Mouse (Mus musculus): Measurements from ENCODE around the gene Sec61g. TPM values are rescaled to one million over a fixed set of nuclear protein-coding genes. Genes with fewer than 3 reads are reported as not detected.
A peak's percentile ranks its signal among the peaks of the same experiment; 100 is the strongest.

Gene Sec61g
- polyA plus RNA-seq (2012; rRNA removed), result 19.8 and 21.5 TPM in 2 replicates

- WGBS, result under 1% methylated on average over 35 of the region's 35 CpGs
- TF ChIP-seq CTCF (IDR thresholded peaks at IDR 0.05; ENCODE audit: borderline replicate concordance, insufficient read depth, low read depth, low read length), result no peak
- TF ChIP-seq POLR2A (IDR thresholded peaks at IDR 0.05; ENCODE audit: borderline replicate concordance, insufficient read depth, low read length), result peak; percentile 98
- DNase-seq, result peak; percentile 94
These were observed at the start of gene Sec61g for GRCm38 (mm10) chr11:16508052-16508654. TSS of gene Sec61g (minus strand) at chr11:16508484.

GRCm38 (mm10) chr11:16546421-16547163 lies 38.3 kb upstream of the Sec61g start:
- Histone ChIP-seq H3K27ac (ENCODE audit: insufficient read depth, low read length) (no peak overlapping the region), H3K27me3 (ENCODE audit: control insufficient read depth, insufficient read depth, low read length) (no peaks in the 10 kb centered on the region), H3K4me1 (ENCODE audit: control insufficient read depth, insufficient read depth, low read length) (no peaks in the 10 kb centered on the region), H3K4me3 (replicated peaks; ENCODE audit: insufficient read depth, low read depth, low read length) (no peak overlapping the region)
- TF ChIP-seq POLR2A (IDR thresholded peaks at IDR 0.05; ENCODE audit: borderline replicate concordance, insufficient read depth, low read length), result no peak
- TF ChIP-seq CTCF (IDR thresholded peaks at IDR 0.05; ENCODE audit: borderline replicate concordance, insufficient read depth, low read depth, low read length), result no peak
- no peak for DNase-seq
- 20% methylated on average over 5 of the region's 5 CpGs for WGBS

More at GRCm38 (mm10) chr11:16508052-16508654, at the start of gene Sec61g:
- H3K27me3 ChIP-seq (ENCODE audit: control insufficient read depth, insufficient read depth, low read length), result no peaks in the 10 kb centered on the region
- H3K4me3 ChIP-seq (replicated peaks; ENCODE audit: insufficient read depth, low read depth, low read length), result peak within 1 kb of the TSS; percentile 96
- peak within 1 kb of the TSS; percentile 90 for H3K27ac ChIP-seq (ENCODE audit: insufficient read depth, low read length)
- H3K4me1 ChIP-seq (ENCODE audit: control insufficient read depth, insufficient read depth, low read length), result no peaks in the 10 kb centered on the region

- Histone ChIP-seq H3K27ac (ENCODE audit: insufficient read depth, low read length) (no peak overlapping the region), H3K27me3 (ENCODE audit: control insufficient read depth, insufficient read depth, low read length) (no peaks in the 10 kb centered on the region), H3K4me1 (ENCODE audit: control insufficient read depth, insufficient read depth, low read length) (no peaks in the 10 kb centered on the region), H3K4me3 (replicated peaks; ENCODE audit: insufficient read depth, low read depth, low read length) (no peak overlapping the region)
- TF ChIP-seq CTCF (IDR thresholded peaks at IDR 0.05; ENCODE audit: borderline replicate concordance, insufficient read depth, low read depth, low read length) (no peak), POLR2A (IDR thresholded peaks at IDR 0.05; ENCODE audit: borderline replicate concordance, insufficient read depth, low read length) (no peak)
- no peak for DNase-seq
- WGBS, result 88% methylated on average over 1 of the region's 1 CpGs
These were observed 29.1 kb upstream of the Sec61g start for GRCm38 (mm10) chr11:16537379-16537778.

- H3K4me1 ChIP-seq (ENCODE audit: control insufficient read depth, insufficient read depth, low read length), result no peaks in the 10 kb centered on the region
- DNase-seq, result no peak
- H3K27me3 ChIP-seq (ENCODE audit: control insufficient read depth, insufficient read depth, low read length), result no peaks in the 10 kb centered on the region
- WGBS, result 51% methylated on average over 5 of the region's 5 CpGs
- no peak overlapping the region for H3K4me3 ChIP-seq (replicated peaks; ENCODE audit: insufficient read depth, low read depth, low read length)
- no peak overlapping the region for H3K27ac ChIP-seq (ENCODE audit: insufficient read depth, low read length)
- no peak for TF ChIP-seq CTCF (IDR thresholded peaks at IDR 0.05; ENCODE audit: borderline replicate concordance, insufficient read depth, low read depth, low read length)
These were observed 26.6 kb upstream of the Sec61g start for GRCm38 (mm10) chr11:16534582-16535553.

- 35% methylated on average over 5 of the region's 5 CpGs for WGBS
- Histone ChIP-seq H3K27ac (ENCODE audit: insufficient read depth, low read length) (no peak overlapping the region), H3K27me3 (ENCODE audit: control insufficient read depth, insufficient read depth, low read length) (no peaks in the 10 kb centered on the region), H3K4me3 (replicated peaks; ENCODE audit: insufficient read depth, low read depth, low read length) (no peak overlapping the region), H3K4me1 (ENCODE audit: control insufficient read depth, insufficient read depth, low read length) (no peaks in the 10 kb centered on the region)
- no peak for DNase-seq
- TF ChIP-seq POLR2A (IDR thresholded peaks at IDR 0.05; ENCODE audit: borderline replicate concordance, insufficient read depth, low read length) (no peak), CTCF (IDR thresholded peaks at IDR 0.05; ENCODE audit: borderline replicate concordance, insufficient read depth, low read depth, low read length) (no peak)
These were observed 24.6 kb upstream of the Sec61g start for GRCm38 (mm10) chr11:16532877-16533276.

- no peak overlapping the region for H3K27ac ChIP-seq (ENCODE audit: insufficient read depth, low read length)
- TF ChIP-seq CTCF (IDR thresholded peaks at IDR 0.05; ENCODE audit: borderline replicate concordance, insufficient read depth, low read depth, low read length), result no peak
- no peak for TF ChIP-seq POLR2A (IDR thresholded peaks at IDR 0.05; ENCODE audit: borderline replicate concordance, insufficient read depth, low read length)
- no peaks in the 10 kb centered on the region for H3K27me3 ChIP-seq (ENCODE audit: control insufficient read depth, insufficient read depth, low read length)
- H3K4me1 ChIP-seq (ENCODE audit: control insufficient read depth, insufficient read depth, low read length), result no peaks in the 10 kb centered on the region
- H3K4me3 ChIP-seq (replicated peaks; ENCODE audit: insufficient read depth, low read depth, low read length), result no peak overlapping the region
- no peak for DNase-seq
These were observed 20.6 kb upstream of the Sec61g start for GRCm38 (mm10) chr11:16528909-16529308.

- Histone ChIP-seq H3K4me3 (replicated peaks; ENCODE audit: insufficient read depth, low read depth, low read length) (no peak overlapping the region), H3K27ac (ENCODE audit: insufficient read depth, low read length) (no peak overlapping the region), H3K27me3 (ENCODE audit: control insufficient read depth, insufficient read depth, low read length) (no peaks in the 10 kb centered on the region), H3K4me1 (ENCODE audit: control insufficient read depth, insufficient read depth, low read length) (no peaks in the 10 kb centered on the region)
- no peak for DNase-seq
- 92% methylated on average over 5 of the region's 5 CpGs for WGBS
- TF ChIP-seq POLR2A (IDR thresholded peaks at IDR 0.05; ENCODE audit: borderline replicate concordance, insufficient read depth, low read length) (no peak), CTCF (IDR thresholded peaks at IDR 0.05; ENCODE audit: borderline replicate concordance, insufficient read depth, low read depth, low read length) (no peak)
These were observed 20.1 kb upstream of the Sec61g start for GRCm38 (mm10) chr11:16528391-16528790.

Measured in cerebellum, adult 2 months (tissue).